Comparison of ENCODE assay signal across 9 mouse cellular contexts in genomic region chr11:61409051-61409450, GRCm38 (mm10). TPM values are rescaled to one million over a fixed set of nuclear protein-coding genes. Genes with fewer than 3 reads are reported as not detected.
DNase-seq lines count a peak whose midpoint lies in the region; ATAC-seq lines count a peak whose summit lies in the region.
"Had no signal": no experiment of that assay in that cellular context is flagged by ENCODE, and none has a peak within 500 bp of the region (broad histone marks: within the 10 kb centered on the region; RNA-seq: fewer than 3 reads in every experiment).

No protein-coding gene starts in this region.

- H3K4me2 ChIP-seq in embryonic facial prominence, embryonic 15.5 days (replicated peaks) = peak overlapping the region; percentile 55
- H3K4me2 ChIP-seq in intestine, embryonic 16.5 days (ENCODE audit: low read depth, low read length) = peak overlapping the region; percentile 65; the same call in 1 of the 2 replicates

- DNase-seq in heart, embryonic 10.5 days (ENCODE audit: low spot score) = no peak
- DNase-seq in heart, postnatal 36 days = no peak
- DNase-seq in lung, postnatal 25 days (ENCODE audit: low spot score) = peak; percentile 36
- no peak for DNase-seq in adrenal gland, postnatal 4 days (ENCODE audit: low spot score in 2 of 2)
- DNase-seq in left cerebral cortex, adult 18-20 months (ENCODE audit: low spot score in 2 of 2) = no peak

- peak overlapping the region; percentile 91 for H3K27ac ChIP-seq in heart, embryonic 10.5 days
- no peak overlapping the region for H3K27ac ChIP-seq in embryonic facial prominence, embryonic 15.5 days (replicated peaks)
- H3K27ac ChIP-seq in intestine, embryonic 16.5 days (ENCODE audit: low read length) = no peak overlapping the region

- ATAC-seq in embryonic facial prominence, embryonic 15.5 days (ENCODE audit: insufficient number of reproducible peaks, low FRiP score, low TSS enrichment, low read depth) = no peak
- no peak for ATAC-seq in intestine, embryonic 16.5 days
- ATAC-seq in megakaryocyte progenitor cell, adult 5-6 weeks (replicated peaks; ENCODE audit: poor library complexity) = no peak

- 0 out of 2 replicates have a peak, but pooled peaks cover 6% of the 10 kb centered on the region for H3K27me3 ChIP-seq in heart, embryonic 10.5 days (ENCODE audit: insufficient read depth, poor library complexity, severe bottlenecking)
- no peaks in the 10 kb centered on the region for H3K27me3 ChIP-seq in embryonic facial prominence, embryonic 15.5 days
- no peaks in the 10 kb centered on the region for H3K27me3 ChIP-seq in intestine, embryonic 16.5 days (replicated peaks; ENCODE audit: control insufficient read depth, insufficient read depth, low read length)

- no peaks in the 10 kb centered on the region for H3K36me3 ChIP-seq in heart, embryonic 10.5 days
- no peaks in the 10 kb centered on the region for H3K36me3 ChIP-seq in embryonic facial prominence, embryonic 15.5 days
- no peaks in the 10 kb centered on the region for H3K36me3 ChIP-seq in intestine, embryonic 16.5 days (ENCODE audit: control insufficient read depth, insufficient read depth, low read length)
- H3K36me3 ChIP-seq: G1E had no signal

- no peak overlapping the region for H3K9ac ChIP-seq in embryonic facial prominence, embryonic 15.5 days
- H3K9ac ChIP-seq in intestine, embryonic 16.5 days (ENCODE audit: low read depth, low read length) = no peak overlapping the region

- H3K9me3 ChIP-seq in heart, embryonic 10.5 days = no peaks in the 10 kb centered on the region
- H3K9me3 ChIP-seq in embryonic facial prominence, embryonic 15.5 days (replicated peaks) = no peaks in the 10 kb centered on the region
- H3K9me3 ChIP-seq in intestine, embryonic 16.5 days (ENCODE audit: control insufficient read depth, low read length) = no peaks in the 10 kb centered on the region
- H3K9me3 ChIP-seq: G1E had no signal

- 22% methylated on average over 3 of the region's 3 CpGs for WGBS in heart, embryonic 10.5 days
- WGBS in embryonic facial prominence, embryonic 15.5 days = 16% methylated on average over 3 of the region's 3 CpGs
- WGBS in intestine, embryonic 16.5 days = 16% methylated on average over 3 of the region's 3 CpGs

- H3K4me1 ChIP-seq in heart, embryonic 10.5 days = no peaks in the 10 kb centered on the region
- H3K4me1 ChIP-seq in embryonic facial prominence, embryonic 15.5 days = 0 out of 2 replicates have a peak, but pooled peaks cover 3% of the 10 kb centered on the region
- H3K4me1 ChIP-seq in intestine, embryonic 16.5 days (ENCODE audit: control insufficient read depth, insufficient read depth, low read length) = no peaks in the 10 kb centered on the region

- intact Hi-C loops in heart, postnatal 36 days (cut with DNase I) = loop anchor here (1.0 to 5.0 kb wide), 3 partner anchors 86 to 232 kb away; partner anchors contain the start of genes Mapk7 and Usp22

- H3K4me3 ChIP-seq in heart, embryonic 10.5 days = peak overlapping the region; percentile 78
- H3K4me3 ChIP-seq in embryonic facial prominence, embryonic 15.5 days (replicated peaks) = peak overlapping the region; percentile 70
- peak overlapping the region; percentile 82; the same call in 1 of the 2 replicates for H3K4me3 ChIP-seq in intestine, embryonic 16.5 days (ENCODE audit: low read length)

RNA-seq across cellular contexts. Expression of gene Slc47a1, which starts 30.9 kb away (rescaled TPM):
- 11.3 and 27.9 TPM in 2 replicates for polyA plus RNA-seq in heart, embryonic 10.5 days (2016; fragmentation: Nextera tagmentation; extraction: Ambion mirVana)
- 10 to 100 TPM; 28.5 to 30.5 TPM for total RNA-seq in heart, postnatal 36 days (2021)
- 0.88 and 0.89 TPM in 2 replicates for polyA plus RNA-seq in embryonic facial prominence, embryonic 15.5 days (2015; fragmentation: Nextera tagmentation; extraction: Ambion mirVana)
- 12.5 and 17.5 TPM in 2 replicates for polyA plus RNA-seq in intestine, embryonic 16.5 days (2015; fragmentation: Nextera tagmentation; extraction: Ambion mirVana)
- 10 to 100 TPM in 1 of 2 experiments, 1 to 10 TPM in 1; 5.3 to 11.5 TPM for total RNA-seq in adrenal gland, postnatal 4 days (2021)
- total RNA-seq in megakaryocyte progenitor cell, adult 5-6 weeks (2015) = not detected in 2 replicates
- total RNA-seq in megakaryocyte progenitor cell, adult 5-6 weeks (2017) = not detected in 2 replicates
- 1 to 10 TPM; 1.1 to 3.1 TPM for total RNA-seq in left cerebral cortex, adult 18-20 months (2021)
- polyA plus RNA-seq: G1E had no signal

RNA-seq across cellular contexts. Expression of gene Rnf112, which starts 44.9 kb away (rescaled TPM):
- 0.10 and 0.77 TPM in 2 replicates for polyA plus RNA-seq in heart, embryonic 10.5 days (2016; fragmentation: Nextera tagmentation; extraction: Ambion mirVana)
- not detected for total RNA-seq in heart, postnatal 36 days (2021)
- polyA plus RNA-seq in embryonic facial prominence, embryonic 15.5 days (2015; fragmentation: Nextera tagmentation; extraction: Ambion mirVana) = 1.4 and 2.1 TPM in 2 replicates
- polyA plus RNA-seq in intestine, embryonic 16.5 days (2015; fragmentation: Nextera tagmentation; extraction: Ambion mirVana) = 0.88 and 1.1 TPM in 2 replicates
- total RNA-seq in adrenal gland, postnatal 4 days (2021) = 1 to 10 TPM; 2.9 to 4.1 TPM
- total RNA-seq in megakaryocyte progenitor cell, adult 5-6 weeks (2015) = not detected in 2 replicates
- total RNA-seq in megakaryocyte progenitor cell, adult 5-6 weeks (2017) = not detected in 2 replicates
- 100 to 1,000 TPM; 257 to 300 TPM for total RNA-seq in left cerebral cortex, adult 18-20 months (2021)
- polyA plus RNA-seq: G1E had no signal

Comparison
In these comparisons a context has a peak if more than half of its experiments do, and no peak if none do; other contexts are left out.
1. RNA of gene Rnf112, which starts 44.9 kb away (total RNA-seq): 257 to 300 TPM in left cerebral cortex, adult 18-20 months; 2.9 to 4.1 TPM in adrenal gland, postnatal 4 days, not detected in heart, postnatal 36 days and not detected in megakaryocyte progenitor cell, adult 5-6 weeks; every median in the first group is over 10 times any median in the second.
2. Peak in every context shown above with its lines, with median percentiles within 50 percentile points of each other: H3K4me3 ChIP-seq.